Mouse (Mus musculus) lung, postnatal 14 days (tissue): ENCODE results near the gene Tmem259.

Source experiments
- DNase-seq: peaks from one replicate; pipeline ENCODE4 v3.0.0; 2021

Tmem259 gene

DNA sequence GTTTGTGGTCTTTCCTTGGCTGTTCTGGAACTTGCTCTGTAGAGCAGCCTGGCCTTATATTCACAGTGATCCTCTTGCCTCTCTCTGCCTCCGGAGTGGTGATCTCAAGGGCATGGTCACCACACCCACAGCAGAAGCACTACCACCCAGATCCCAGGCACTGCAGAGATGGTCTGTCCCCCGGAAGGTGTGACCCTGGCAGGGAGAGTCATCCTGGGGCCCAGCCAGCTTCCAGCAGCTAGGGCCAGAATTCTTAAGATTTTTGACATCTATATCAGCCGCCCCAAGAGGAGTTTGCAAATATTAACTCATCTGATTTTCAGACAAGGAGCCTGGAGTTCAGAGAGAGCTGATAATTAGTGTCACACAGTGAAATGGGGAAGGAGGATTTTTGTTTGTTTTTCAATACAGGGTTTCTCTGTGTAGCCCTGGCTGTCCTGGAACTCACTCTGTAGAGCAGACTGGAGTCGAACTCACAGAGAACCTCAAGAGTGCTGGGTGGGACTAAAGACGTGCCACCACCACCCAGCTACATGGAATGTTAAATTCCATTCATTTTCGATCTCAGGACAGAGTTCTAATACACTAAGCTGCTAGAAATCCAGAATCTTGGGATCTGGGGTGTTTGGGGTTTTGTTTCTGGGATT lies 2.2 kb upstream of the Tmem259 start:
- DNase-seq = peak; percentile 73

GRCm38 (mm10) chr10:79985334-79986231 lies 1.5 kb upstream of the Tmem259 start:
- DNase-seq = peak; percentile 66

- peak; percentile 94 for DNase-seq
These were observed 741 bp upstream of the Tmem259 start for GRCm38 (mm10) chr10:79984871-79985270.

GRCm38 (mm10) chr10:79983670-79984069 lies 460 bp downstream of the Tmem259 start:
- peak; percentile 56 for DNase-seq

- DNase-seq = no peak
These were observed 925 bp downstream of the Tmem259 start for GRCm38 (mm10) chr10:79983205-79983604.

- DNase-seq = no peak
These were observed 4.6 kb downstream of the Tmem259 start for GRCm38 (mm10) chr10:79979401-79980155.

GRCm38 (mm10) chr10:79978061-79978460 lies 6.1 kb downstream of the Tmem259 start:
- DNase-seq = no peak

DNA sequence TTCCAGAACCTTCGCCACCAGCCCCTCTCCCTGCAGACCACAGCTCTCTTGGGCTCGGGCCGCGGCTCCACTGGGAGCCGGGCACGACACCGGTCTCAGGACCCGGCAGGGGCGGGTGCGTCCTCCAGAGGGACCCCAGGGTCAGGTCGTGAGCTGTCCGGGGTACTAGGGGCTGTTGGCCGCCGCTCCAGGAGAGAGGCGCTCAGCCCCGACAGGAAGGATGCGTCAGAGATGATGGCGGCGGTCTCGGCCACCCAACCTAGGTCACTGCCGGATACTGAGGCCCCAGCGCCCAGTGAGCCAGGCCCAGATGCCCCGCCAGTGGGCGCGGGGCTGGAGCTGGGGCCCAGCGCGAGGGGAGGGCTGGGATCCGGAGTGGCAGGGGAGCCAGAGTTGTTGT lies 6.8 kb downstream of the Tmem259 start:
- no peak for DNase-seq

- DNase-seq = no peak
These were observed 7.4 kb downstream of the Tmem259 start for GRCm38 (mm10) chr10:79976722-79977107.

- no peak for DNase-seq
These were observed 7.9 kb downstream of the Tmem259 start for GRCm38 (mm10) chr10:79976071-79976721.

GRCm38 (mm10) chr10:79974668-79975067 lies 9.5 kb downstream of the Tmem259 start:
- no peak for DNase-seq

DNA sequence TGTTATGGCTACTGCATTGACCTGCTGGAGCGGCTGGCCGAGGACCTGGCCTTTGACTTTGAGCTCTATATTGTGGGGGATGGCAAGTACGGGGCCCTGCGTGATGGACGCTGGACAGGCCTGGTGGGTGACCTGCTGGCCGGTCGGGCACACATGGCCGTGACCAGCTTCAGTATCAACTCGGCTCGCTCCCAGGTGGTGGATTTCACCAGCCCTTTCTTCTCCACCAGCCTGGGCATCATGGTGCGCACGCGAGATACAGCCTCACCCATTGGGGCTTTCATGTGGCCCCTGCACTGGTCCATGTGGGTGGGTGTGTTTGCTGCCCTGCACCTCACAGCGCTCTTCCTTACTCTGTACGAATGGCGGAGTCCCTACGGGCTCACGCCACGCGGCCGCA lies 10.0 kb downstream of the Tmem259 start:
- DNase-seq = no peak

- peak; percentile 40 for DNase-seq
These were observed 11.3 kb downstream of the Tmem259 start for GRCm38 (mm10) chr10:79972831-79973230.

DNA sequence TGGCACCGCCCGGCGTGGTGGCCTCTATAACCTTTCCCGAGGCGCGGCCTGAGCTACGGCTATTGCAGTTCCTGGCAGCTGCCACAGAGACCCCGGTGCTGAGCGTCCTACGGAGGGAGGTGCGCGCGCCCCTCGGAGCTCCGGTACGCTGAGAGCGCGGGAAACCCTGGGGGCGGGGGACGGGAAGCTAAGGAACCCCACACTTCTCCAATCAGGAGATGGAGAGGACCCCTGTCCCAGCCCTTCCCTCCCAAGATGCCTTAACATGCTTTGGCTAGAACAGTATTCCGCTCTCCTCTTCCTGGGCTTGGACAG lies 13.0 kb downstream of the Tmem259 start:
- DNase-seq = no peak

GRCm38 (mm10) chr10:79970415-79971182 lies 13.5 kb downstream of the Tmem259 start, which contains the start of gene Grin3b:
TSS of gene Grin3b (plus strand) at chr10:79970715.
- DNase-seq = no peak

DNA sequence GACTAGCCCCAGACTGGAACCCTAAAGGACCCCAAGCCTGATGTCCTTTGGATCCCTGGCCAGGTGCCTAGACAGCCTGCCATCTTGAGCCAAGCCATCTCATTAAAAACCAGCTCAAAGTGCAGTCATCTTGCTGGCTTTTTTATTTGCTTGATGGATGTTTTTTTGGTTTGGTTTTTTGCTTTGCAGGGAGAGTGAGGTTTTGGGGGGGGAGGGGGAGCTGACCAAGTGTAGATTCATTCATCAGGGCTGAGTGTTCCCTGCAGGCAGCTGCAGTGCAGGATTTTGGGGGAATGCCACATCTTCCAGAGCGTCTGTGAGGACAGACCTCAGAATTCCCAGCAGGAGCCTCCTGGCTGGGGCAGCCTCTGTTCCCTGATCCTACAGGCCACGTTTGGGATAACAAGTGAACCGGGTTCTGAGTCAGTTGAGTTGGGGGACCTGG lies 15.0 kb downstream of the Tmem259 start:
- no peak for DNase-seq

GRCm38 (mm10) chr10:79968181-79968580 lies 15.9 kb downstream of the Tmem259 start:
- DNase-seq = no peak

GRCm38 (mm10) chr10:79966886-79967400 lies 17.2 kb downstream of the Tmem259 start:
- DNase-seq = no peak

GRCm38 (mm10) chr10:79965325-79965724 lies 18.8 kb downstream of the Tmem259 start:
- DNase-seq = no peak

- DNase-seq = no peak
These were observed 19.4 kb downstream of the Tmem259 start for GRCm38 (mm10) chr10:79964727-79965126.

DNA sequence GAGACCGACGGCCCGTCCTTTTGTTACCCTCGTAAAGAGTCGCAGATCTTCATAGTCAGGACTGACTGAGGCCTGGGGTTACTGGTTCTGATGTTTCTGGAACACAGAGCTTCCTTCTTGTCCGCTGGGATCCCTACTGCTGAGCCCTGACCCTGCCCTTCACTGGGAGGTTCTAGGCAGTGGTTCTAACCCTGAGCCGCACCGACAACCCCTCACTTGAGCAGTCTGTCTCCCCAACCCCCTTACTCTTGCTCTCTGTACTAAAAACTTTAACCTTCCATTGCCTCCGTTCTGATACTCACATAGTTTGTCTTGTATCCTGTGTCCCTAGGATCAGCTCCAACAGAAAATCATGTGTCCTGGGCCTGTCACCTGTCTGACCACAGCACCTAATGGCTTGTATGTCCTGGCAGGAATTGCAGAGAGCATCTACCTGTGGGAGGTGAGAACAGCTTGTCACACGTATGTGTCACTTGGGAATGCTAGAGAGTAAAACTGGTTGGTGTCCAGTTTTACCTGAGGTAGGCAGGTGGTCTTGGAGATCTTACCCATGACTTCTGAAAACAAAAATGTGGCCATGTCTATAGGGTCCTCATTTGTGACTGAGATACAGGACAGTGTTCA lies 23.3 kb downstream of the Tmem259 start:
- no peak for DNase-seq
